Mouse (Mus musculus): ENCODE measurements at regions not wholly inside any gene's neighbourhood (a gene's known extent, or its start where the extent isn't known, plus 50 kb on each side); places are given as distances from the start of the nearest gene placed in this dataset.
"Not testable (repeated sequence)": the region's sequence is repeated elsewhere in the genome, so short reads cannot be mapped to it uniquely, and the experiment has no call there.

GRCm38 (mm10) chr6:9498921-9499320 lies 550.7 kb downstream of the Nxph1 start:
- DNase-seq (ENCODE audit: low spot score in 2 of 2): peak; percentile 10 to 18

GRCm38 (mm10) chr6:9534395-9534794 lies 586.2 kb downstream of the Nxph1 start:
- no peak for DNase-seq (ENCODE audit: low spot score in 2 of 2)

- no peak for DNase-seq (ENCODE audit: low spot score in 2 of 2)
Measured at GRCm38 (mm10) chr6:9538737-9539136, 590.5 kb downstream of the Nxph1 start.

- DNase-seq (ENCODE audit: low spot score in 2 of 2): no peak
Measured at GRCm38 (mm10) chr6:9550096-9550939, 602.1 kb downstream of the Nxph1 start.

DNA sequence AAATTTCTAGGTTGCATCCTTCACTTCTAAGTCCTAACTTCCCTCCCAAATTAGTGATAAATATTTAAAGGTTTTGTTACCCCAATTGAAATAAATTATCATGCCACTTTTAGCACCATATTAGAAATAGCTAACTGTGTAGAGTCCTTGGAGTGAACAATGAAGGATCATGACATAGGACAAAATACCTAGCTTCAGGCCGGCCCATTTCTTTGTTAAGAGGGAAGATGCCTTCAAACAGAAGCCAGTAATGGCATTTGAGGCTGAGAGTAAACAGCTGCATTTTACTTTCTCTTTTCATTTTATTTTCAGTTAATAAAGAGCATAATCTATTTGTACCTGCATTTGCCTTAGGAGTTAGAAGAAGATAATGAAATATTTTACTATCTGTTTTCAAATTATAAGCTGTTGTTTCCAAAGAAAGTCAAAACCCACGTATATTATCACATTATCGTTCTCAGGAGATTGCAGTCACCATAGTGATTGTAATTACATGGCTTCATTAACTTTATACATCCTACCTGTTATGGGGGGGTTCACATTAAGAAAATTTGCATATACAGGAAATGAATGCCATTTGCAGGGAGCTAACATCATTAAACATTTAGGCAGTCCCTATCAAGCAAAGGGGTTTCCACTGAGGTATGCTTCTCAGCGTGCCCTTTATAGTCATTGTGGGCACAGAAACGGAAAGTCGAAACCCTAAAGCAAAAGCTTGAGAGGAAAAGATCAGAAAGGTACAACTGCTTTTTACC lies 615.2 kb downstream of the Nxph1 start:
- no peak for DNase-seq (ENCODE audit: low spot score in 2 of 2)

DNA sequence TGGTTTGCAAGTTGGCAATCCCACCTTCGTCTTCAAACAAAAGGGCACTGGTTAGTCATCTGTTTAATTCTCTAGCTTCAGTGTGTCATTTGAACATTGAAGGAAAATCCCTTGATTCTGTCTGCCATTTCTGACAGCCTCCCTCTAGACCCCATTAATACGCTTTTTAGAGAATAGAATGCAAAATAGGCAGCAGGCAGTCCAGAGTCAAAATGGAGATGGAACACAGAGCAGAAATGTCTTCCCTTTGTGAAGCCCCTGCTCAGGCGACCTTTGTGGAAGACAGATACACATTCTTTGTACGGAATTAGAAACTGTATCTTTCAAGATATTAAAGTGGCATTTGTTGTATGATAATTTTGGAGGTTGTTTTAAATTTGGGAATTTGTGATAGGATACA lies 623.6 kb downstream of the Nxph1 start:
- DNase-seq (ENCODE audit: low spot score in 2 of 2): no peak

DNA sequence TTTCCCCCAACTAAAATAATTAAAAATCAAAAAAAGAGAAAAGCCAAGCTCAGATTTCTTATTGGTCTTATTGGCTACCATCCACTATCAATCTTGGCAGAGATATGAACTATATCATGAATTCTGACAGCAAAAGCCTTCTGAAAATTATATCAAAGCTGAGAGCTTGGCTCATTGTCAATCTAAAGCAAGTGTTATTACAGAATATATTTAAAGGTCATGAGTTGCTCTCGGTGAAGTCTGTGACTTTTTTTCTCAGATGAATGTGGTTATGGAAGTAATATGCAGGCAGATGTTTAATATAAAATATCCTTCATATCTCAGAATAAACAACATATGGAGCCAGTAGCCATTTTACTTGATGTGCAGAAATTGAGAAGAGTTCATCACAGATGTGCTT lies 645.2 kb downstream of the Nxph1 start:
- DNase-seq (ENCODE audit: low spot score in 2 of 2): no peak

GRCm38 (mm10) chr6:9599418-9599817 lies 651.2 kb downstream of the Nxph1 start:
- no peak for DNase-seq (ENCODE audit: low spot score in 2 of 2)

DNA sequence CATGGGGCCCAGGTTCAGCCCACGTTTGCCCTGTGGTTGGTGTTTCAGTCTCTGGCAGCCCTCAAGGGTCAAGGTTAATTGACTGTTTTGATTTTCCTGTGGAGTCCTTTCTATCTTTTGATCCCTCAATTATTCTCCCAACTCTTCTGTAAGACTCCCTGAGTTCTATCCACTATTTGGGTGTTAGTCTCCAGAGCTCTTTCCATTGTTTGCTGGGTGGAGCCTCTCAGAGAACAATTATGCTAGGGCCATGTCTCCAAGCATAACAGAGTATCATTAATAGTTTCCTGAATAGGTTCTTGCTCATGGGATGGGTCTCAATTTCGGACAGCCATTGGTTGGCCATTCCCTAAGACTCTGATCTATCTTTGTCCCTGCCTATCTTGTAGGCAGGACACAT lies 685.7 kb downstream of the Nxph1 start:
- DNase-seq (ENCODE audit: low spot score in 2 of 2): no peak

DNA sequence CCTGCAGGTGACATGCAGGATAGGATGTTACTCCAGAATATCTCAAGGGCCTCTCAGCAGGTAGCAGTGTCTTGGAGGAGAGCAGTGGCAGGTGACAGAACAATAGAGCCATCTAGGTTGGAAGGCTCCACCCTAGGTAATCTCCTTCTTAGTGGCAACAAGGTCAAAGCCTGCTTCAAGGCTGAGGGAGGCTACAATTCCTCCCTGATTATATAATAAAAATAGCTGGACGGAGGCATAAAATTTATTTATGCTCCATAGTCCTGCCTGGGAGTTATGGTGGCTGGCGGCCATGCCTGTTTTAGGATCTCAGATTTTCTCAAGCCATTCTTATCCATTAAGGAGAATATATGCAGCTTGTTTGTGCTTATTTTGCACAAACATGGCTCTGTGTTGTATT lies 695.2 kb downstream of the Nxph1 start:
- DNase-seq (ENCODE audit: low spot score in 2 of 2): not testable (repeated sequence)

DNA sequence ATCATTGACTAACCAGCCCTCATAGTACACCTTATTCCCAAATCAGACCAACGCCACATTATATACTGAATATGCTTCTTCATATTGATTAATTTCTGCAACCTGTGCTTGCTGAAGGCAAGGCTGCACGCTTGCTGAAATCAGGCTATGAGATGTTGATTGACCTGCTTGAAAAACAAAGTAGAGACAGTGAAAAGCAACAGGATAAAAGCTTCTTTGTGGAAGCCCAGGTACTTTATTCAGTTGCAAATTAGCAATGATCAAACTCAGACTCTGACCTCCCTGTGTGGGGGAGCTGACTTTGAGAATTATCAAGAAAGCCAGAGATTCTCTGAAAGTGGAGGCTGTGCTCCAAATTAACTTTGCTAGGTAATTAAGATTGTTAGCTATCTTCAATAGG lies 695.7 kb downstream of the Nxph1 start:
- DNase-seq (ENCODE audit: low spot score in 2 of 2): not testable (repeated sequence)

DNA sequence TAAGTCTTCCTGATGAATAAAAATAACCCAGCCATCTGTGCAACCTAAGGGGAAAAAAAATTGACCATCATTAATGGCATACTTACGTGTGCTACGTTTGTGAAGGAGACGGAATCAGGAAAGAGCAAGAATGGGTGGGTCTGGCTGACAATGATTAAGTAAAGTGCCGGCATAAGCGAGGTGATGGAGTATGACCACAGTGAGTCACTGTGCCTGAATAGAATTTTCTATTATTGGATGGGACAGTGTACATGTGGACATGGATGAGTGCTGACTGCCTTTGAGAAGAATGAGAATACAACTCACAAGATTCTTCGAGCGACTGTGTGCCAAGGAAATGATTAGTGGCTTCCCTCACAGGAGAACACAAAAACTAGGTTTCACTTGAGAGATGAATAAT lies 711.4 kb downstream of the Nxph1 start:
- DNase-seq (ENCODE audit: low spot score in 2 of 2): no peak

DNA sequence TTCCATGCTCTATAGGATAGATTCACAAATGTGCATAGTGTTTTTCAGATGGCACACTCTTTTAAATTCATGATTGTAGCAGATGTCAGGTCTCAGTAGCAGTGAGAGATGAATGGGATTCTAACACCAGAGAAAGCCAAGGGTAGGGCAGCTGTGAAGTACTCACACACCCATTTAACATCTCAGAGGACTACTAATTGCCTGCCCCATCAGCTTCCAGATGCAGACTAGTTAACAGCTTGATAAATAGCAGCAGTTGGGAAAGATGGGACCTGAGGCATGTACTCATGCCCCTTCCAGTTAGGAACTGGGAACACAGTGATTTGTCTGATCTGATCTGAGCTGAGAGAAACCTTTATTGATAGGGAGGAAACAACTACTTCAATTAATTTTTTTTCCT lies 737.0 kb downstream of the Nxph1 start:
- DNase-seq (ENCODE audit: low spot score in 2 of 2): no peak

GRCm38 (mm10) chr6:9693714-9694113 lies 745.5 kb downstream of the Nxph1 start:
- no peak for DNase-seq (ENCODE audit: low spot score in 2 of 2)

GRCm38 (mm10) chr6:9697698-9698097 lies 749.5 kb downstream of the Nxph1 start:
- no peak for DNase-seq (ENCODE audit: low spot score in 2 of 2)

DNA sequence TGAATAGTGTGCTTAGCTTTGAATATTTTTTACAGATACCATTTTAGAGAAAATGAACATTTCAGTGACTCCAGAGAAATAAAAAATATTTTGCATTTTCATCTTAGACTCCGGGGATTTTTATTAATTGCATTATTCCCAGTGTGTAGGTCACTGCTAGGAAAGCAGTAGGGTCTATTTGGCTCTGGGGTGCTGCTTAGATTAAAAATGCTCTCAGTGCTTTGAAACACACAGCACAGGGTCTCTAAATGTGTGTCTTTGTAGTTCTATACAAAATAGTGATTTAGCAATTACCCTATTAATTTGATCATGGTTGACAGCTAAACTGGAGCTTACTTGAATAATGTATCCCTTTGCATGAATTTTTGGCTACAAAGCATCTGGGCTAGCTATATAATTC lies 750.0 kb downstream of the Nxph1 start:
- no peak for DNase-seq (ENCODE audit: low spot score in 2 of 2)
